Mouse (Mus musculus) embryo, embryonic 10 days (tissue): ENCODE results near the gene Asic2.

ENCODE experiments used
- DNase-seq: peaks from one replicate; pipeline ENCODE4 v3.0.0-alpha.2; 2015; ENCODE audit warnings: low spot score

The Asic2 gene

GRCm38 (mm10) chr11:81602971-81603370, 365.3 kb downstream of the Asic2 start:
- no peak for DNase-seq

GRCm38 (mm10) chr11:81601736-81602135, 366.5 kb downstream of the Asic2 start:
- no peak for DNase-seq

DNA sequence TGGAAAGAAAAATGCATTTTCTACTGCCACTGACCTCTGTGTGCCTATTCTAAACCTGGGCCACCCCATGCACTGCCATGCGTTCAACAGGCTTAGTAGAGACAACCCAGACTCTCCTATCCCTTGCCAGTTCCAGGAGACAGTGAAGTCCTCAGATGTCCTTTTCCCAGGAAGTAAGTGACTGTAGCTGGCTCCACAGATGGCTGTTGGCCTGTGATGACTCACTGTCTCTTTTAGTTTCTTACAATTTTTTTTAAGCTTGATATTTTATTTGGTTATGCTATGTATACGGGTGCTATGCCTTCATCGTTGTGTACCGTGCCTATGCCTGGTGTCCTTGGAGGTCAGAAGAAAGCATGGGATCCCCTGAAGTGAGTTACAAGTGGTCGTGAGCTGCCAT, 370.7 kb downstream of the Asic2 start:
- no peak for DNase-seq

GRCm38 (mm10) chr11:81595235-81595634, 373.0 kb downstream of the Asic2 start:
- no peak for DNase-seq

GRCm38 (mm10) chr11:81592776-81593175, 375.5 kb downstream of the Asic2 start:
- DNase-seq: no peak

DNA sequence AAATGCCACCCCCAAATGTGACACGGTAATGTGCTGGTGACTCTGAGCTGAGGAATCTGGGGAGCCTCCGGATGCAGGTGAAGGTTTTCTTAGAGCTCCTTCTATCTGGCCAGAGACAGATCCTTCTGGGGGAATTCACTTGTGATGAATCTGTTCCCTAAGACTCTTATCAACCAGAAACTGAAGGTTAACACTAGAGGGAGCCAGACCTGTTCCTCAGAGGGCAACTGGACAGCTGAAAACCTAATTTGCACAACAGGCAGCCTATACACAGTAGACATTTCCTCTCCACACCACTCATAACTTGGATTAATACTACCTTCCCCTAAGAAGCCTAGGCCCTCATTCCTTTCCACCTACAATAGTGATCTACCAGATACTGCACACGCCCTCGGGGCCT, 377.3 kb downstream of the Asic2 start:
- DNase-seq: peak; percentile 69

DNA sequence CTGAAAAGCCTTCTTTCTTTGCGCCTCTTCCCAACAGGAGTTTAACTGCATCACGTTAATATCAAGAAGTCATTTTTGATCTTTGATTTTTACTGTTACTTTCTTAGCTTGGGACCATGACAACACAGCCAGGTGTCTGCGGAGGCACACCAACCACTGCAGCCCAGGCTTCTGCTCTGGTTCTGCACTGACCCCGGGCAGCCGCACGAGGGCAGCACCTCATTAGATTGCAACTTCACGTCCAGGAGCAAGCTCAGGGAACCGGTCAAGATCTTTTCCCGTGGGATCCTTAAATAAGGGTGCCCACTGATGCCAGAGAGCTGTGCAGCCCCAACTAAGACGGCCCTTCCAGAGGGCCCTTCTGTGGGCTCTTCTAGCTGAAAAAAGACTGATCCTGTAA, 379.6 kb downstream of the Asic2 start:
- DNase-seq: peak; percentile 73

DNA sequence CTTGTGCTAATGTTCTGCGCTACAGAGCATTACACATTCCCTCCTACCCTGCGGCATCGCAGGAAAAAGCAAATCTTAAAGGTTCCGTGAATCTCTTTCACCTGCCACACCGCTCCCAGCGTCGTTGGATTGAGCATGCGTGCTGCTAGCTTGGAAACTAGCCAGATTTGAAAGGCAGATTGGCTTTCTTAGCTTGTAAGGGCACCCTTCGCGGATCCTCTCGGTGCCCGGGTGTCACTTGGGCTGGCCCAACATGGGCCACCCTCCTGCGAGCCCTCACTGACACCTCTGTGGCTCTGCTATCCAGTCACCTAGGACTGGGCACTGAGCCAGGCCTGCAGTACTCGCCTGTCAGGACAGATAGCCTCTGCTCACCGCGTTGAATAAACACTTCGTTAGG, 380.3 kb downstream of the Asic2 start:
- no peak for DNase-seq

- peak; percentile 5 for DNase-seq
Measured at GRCm38 (mm10) chr11:81587114-81587513, 381.1 kb downstream of the Asic2 start.

DNA sequence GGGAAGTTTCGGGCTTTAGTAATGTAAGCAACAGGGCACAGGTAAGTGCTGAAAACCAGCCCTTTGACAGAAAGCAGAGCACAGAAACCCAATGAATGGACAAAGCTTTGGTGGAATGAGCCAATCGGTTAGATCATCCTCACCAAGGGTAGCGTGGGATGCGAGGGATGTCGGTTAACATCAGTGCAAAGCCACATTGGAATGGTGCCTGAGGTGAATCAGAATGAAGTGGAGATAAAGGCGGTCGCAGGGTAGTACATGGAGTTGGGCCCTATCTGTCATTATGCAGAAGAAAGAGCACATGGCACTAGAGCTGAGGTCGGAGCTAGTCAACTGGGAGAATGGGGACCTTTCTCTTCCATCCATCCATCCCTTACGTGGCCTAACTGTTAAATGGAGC, 383.8 kb downstream of the Asic2 start:
- no peak for DNase-seq

DNA sequence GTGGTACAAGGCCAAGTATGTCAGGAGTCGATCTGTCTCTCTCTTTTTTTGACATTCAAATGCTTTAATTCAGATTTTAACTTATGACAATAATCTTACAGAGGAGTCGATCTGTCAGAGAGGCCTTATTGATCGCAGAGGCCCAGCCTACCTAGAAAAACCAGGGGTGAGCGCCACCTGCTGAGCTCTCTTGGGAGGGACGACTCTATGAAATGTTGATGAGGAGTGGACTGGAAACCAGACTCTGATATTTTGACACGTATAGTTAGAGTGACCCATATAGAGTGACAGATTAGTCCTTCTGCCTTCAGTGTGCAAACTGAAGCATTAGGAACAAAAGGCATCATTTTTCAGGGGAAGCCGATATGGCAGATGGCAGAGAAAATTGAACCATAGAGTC, 385.1 kb downstream of the Asic2 start:
- peak; percentile 24 for DNase-seq

- DNase-seq: no peak
Measured at GRCm38 (mm10) chr11:81582161-81582560, 386.1 kb downstream of the Asic2 start.

- DNase-seq: no peak
Measured at GRCm38 (mm10) chr11:81579753-81580152, 388.5 kb downstream of the Asic2 start.

GRCm38 (mm10) chr11:81570406-81570805, 397.9 kb downstream of the Asic2 start:
- no peak for DNase-seq

DNA sequence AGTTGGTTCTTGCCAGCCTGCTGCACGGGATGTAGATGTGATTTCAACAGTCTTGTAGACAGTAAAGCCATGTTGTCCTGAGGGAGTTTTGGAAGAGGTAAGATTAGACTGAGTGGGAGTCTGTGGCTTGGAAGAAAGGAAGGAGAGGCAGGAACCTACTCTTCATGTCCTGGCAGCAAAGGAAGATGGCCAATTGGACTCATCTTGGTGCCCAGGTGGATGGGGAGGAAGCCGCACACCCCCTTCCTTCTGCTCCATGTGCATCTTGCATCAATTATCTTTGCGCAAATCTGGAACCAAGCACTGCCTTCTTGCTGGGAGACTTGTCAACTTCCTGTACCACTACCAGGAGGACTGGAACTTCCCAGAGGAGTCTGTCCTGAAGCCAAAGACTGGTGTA, 403.4 kb downstream of the Asic2 start:
- DNase-seq: no peak

GRCm38 (mm10) chr11:81560374-81560773, 407.9 kb downstream of the Asic2 start:
- no peak for DNase-seq

GRCm38 (mm10) chr11:81543189-81543588, 425.1 kb downstream of the Asic2 start:
- DNase-seq: no peak

DNA sequence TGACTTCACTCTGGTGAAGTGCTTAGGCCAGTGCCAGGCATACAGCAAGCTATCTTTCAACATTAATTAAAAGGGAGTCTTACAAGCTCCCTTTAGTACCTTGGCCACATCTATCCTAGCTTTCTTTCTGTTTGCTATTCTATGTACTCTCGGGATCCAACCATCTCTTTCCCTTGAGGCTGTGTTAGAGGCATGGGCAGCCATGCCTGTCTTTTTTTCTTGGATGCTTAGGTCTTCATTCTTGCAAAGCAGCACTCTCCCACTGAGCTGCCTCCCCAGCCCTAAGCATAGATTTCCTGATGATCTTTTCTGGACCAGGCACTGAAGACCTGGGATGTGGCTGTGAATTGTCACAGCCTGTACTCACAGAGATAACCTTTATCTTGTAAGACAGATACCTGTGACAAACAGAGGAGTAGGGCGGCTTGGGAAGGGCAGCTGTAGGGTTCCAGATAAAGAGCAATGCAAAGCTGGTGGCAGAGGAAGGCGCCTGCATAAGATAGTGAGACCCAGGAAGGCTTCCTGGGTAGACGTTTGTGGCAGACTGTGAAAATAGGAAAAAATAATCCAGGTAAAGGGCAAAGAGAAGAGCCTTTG, 433.0 kb downstream of the Asic2 start:
- DNase-seq: no peak

- DNase-seq: peak; percentile 76
Measured at GRCm38 (mm10) chr11:81534686-81535085, 433.6 kb downstream of the Asic2 start.

DNA sequence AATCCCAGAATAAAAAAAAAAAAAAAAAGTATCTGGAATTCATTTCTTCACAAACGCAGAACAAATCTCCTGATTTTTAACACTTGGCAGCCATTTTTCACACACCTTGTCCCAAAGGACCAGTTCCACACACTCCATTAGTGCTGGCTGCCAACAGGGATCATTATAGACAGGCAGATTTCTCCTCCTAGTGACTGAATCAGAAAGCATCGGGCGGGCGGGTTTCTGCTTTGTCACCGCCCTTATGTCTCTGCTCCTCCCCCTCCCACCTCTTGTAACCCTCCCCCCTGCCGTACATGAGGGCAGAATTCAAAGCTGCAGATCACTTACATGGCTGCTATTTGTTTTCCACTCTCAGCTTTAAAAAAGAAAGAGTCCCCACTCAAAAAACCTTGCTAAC, 436.4 kb downstream of the Asic2 start:
- peak; percentile 70 for DNase-seq

DNA sequence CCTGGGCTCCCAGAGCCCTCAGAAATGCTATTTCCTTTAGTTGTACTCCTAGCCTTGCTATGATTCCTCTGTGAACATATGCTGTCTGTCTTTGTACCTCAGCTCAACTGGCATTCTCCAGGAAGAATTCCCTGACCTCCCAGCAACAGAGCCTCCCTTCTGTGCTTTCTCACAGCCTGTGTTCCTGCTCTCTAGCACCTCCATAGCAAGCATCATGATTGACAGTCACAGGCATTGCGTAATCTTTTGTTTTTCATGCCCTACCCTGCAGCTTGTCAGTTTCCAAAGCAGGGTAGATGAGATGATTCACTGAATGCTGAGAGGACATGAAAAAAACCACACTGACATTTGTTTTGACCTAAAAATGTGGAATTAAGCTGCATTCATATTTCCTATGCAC, 445.3 kb downstream of the Asic2 start:
- no peak for DNase-seq

DNA sequence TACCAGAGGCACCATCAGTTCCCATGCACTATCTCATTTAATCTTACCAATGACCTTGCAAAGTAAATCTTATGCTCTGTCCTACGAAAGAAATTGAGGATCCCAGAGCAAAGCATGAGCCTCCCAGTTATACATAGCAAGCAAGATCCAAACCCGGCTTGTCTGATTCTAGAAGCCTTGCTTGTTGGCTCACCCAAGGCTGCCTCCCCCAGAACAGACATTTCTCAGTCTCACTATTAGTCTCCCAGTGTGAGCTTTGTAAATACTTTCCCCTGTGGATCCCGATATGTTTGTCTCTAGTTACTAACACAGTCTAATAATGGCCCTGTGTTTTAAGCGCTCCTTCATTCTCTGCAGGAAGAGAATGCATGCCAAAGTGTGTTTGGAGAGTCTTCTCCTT, 446.4 kb downstream of the Asic2 start:
- DNase-seq: no peak

DNA sequence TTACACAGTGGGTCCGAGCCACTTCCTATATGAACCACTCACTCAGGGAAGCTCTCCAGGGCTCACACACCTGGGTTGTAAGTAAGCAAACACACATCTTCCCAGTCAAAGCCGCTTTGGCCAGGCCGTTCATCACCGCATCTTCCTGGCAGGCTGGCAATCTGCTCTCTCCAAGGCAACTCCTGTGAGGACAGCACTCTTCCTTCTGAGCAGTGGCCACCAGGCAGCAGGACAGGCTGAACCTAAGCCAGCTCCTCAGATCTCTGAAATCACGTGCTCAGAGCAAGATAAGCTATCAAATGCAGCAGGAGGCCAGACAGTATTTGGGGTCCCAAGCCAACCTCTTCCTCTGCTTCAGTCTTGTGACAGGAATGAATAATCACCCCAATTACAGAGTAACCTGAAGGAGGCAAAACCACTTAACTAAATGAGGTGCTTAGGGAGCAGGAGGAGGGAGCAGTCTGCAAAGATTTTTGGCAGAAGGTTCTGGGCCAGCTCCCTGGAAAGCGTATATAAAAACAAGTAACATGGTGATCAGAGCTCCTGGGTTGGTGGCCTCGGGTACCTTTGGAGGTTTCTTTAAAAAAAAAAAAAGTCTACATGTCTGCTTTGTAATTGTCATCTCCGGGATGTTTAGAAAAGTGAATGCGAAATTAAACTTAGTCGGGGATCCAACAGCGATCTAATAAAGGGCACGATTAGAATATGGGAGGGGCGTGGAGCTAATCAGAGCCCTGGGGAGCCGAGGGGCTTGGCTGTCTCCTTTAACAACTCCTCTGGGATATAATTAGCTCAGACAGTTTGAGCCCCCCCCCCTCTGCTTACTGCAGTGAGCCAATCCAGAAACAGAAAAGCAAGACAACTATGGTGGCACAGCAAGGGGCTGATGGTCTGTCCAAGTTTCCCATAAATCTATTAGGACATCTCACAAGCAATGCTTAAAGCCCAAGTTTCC, 450.0 kb downstream of the Asic2 start:
- DNase-seq: no peak

DNA sequence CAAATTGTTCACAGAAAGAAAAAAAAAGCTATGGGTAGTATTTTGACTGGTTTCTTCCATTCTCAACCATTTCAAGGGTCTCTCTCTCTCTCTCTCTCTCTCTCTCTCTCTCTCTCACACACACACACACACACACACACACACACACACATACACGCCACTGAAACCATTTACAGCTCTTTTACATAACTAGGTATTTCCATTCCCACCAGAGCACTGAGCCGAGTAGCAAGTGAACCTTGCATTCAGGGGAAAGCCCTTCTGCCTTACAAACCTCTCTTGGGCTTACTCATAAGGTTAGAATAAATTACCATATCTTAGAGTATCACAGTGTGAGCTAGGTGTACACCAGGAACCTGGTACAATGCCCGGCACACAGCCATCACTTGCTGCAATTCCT, 452.5 kb downstream of the Asic2 start:
- no peak for DNase-seq
